Mouse (Mus musculus): ENCODE results near the gene Abcc6.

GRCm38 (mm10) chr7:45917926-45918325, 112.2 kb downstream of the Abcc6 start:
- TF ChIP-seq CTCF (IDR thresholded peaks at IDR 0.05; ENCODE audit: low read depth, low read length) (no peak), GATA1 (IDR thresholded peaks at IDR 0.05; ENCODE audit: borderline replicate concordance, low read length) (no peak), TAL1 (conservative IDR thresholded peaks at IDR 0.05; ENCODE audit: low read depth, low read length) (no peak), POLR2AphosphoS5 (IDR thresholded peaks at IDR 0.05; ENCODE audit: insufficient replicate concordance, low read depth, low read length) (no peak)
